Mouse (Mus musculus): ENCODE data around the gene Ugt1a9. TPM values are rescaled to one million over a fixed set of nuclear protein-coding genes. Genes with fewer than 3 reads are reported as not detected.
A peak's percentile ranks its signal among the peaks of the same experiment; 100 is the strongest.

Ugt1a9 gene
- polyA plus RNA-seq, 1 experiment from 2014 or later, result 9.3 TPM

- no peaks in the 10 kb centered on the region for H3K27me3 ChIP-seq (ENCODE audit: insufficient read depth, low read length)
- no peak overlapping the region for H3K27ac ChIP-seq
- no peaks in the 10 kb centered on the region for H3K36me3 ChIP-seq (ENCODE audit: insufficient read depth, low read length)
- peaks cover 73% of the 10 kb centered on the region for H3K9me3 ChIP-seq (replicated peaks; ENCODE audit: low read length)
- H3K9ac ChIP-seq (ENCODE audit: low read depth, low read length), result no peak overlapping the region
- H3K4me3 ChIP-seq (replicated peaks; ENCODE audit: low read depth, low read length), result no peak overlapping the region
- H3K4me2 ChIP-seq (ENCODE audit: low read length), result no peak overlapping the region
- DNase-seq (ENCODE audit: low spot score) (no peak), ATAC-seq (replicated peaks; ENCODE audit: low FRiP score, low read depth) (0 out of 2 replicates have a peak, but pooled peaks have one; percentile 0)
- WGBS, result 72% methylated on average over 5 of the region's 5 CpGs
- no peaks in the 10 kb centered on the region for H3K4me1 ChIP-seq (replicated peaks; ENCODE audit: insufficient read depth, low read length)
- TF ChIP-seq CTCF (IDR thresholded peaks at IDR 0.05; ENCODE audit: low read depth), result no peak
These were observed 166.7 kb downstream of the Ugt1a9 start for GRCm38 (mm10) chr1:88237311-88237710.

- Histone ChIP-seq H3K4me1 (replicated peaks; ENCODE audit: insufficient read depth, low read length) (no peaks in the 10 kb centered on the region), H3K9me3 (replicated peaks; ENCODE audit: low read length) (peaks cover 65% of the 10 kb centered on the region), H3K27me3 (ENCODE audit: insufficient read depth, low read length) (no peaks in the 10 kb centered on the region), H3K27ac (no peak overlapping the region), H3K4me2 (ENCODE audit: low read length) (no peak overlapping the region), H3K4me3 (replicated peaks; ENCODE audit: low read depth, low read length) (no peak overlapping the region), H3K36me3 (ENCODE audit: insufficient read depth, low read length) (no peaks in the 10 kb centered on the region), H3K9ac (ENCODE audit: low read depth, low read length) (no peak overlapping the region)
- no peak for TF ChIP-seq CTCF (IDR thresholded peaks at IDR 0.05; ENCODE audit: low read depth)
- DNase-seq (ENCODE audit: low spot score) (no peak), ATAC-seq (replicated peaks; ENCODE audit: low FRiP score, low read depth) (no peak)
- 70% methylated on average over 6 of the region's 6 CpGs for WGBS
These were observed 168.2 kb downstream of the Ugt1a9 start for GRCm38 (mm10) chr1:88238771-88239170.

GRCm38 (mm10) chr1:88240072-88240471 is 169.5 kb downstream of the Ugt1a9 start:
- Histone ChIP-seq H3K4me1 (replicated peaks; ENCODE audit: insufficient read depth, low read length) (no peaks in the 10 kb centered on the region), H3K36me3 (ENCODE audit: insufficient read depth, low read length) (no peaks in the 10 kb centered on the region), H3K4me2 (ENCODE audit: low read length) (no peak overlapping the region), H3K27me3 (ENCODE audit: insufficient read depth, low read length) (no peaks in the 10 kb centered on the region), H3K27ac (no peak overlapping the region), H3K9ac (ENCODE audit: low read depth, low read length) (no peak overlapping the region), H3K9me3 (replicated peaks; ENCODE audit: low read length) (peaks cover 55% of the 10 kb centered on the region), H3K4me3 (replicated peaks; ENCODE audit: low read depth, low read length) (no peak overlapping the region)
- TF ChIP-seq CTCF (IDR thresholded peaks at IDR 0.05; ENCODE audit: low read depth), result no peak
- ATAC-seq (replicated peaks; ENCODE audit: low FRiP score, low read depth), result no peak
- 69% methylated on average over 5 of the region's 5 CpGs for WGBS
- no peak for DNase-seq (ENCODE audit: low spot score)

GRCm38 (mm10) chr1:88240579-88240978 is 170.0 kb downstream of the Ugt1a9 start:
- Histone ChIP-seq H3K4me1 (replicated peaks; ENCODE audit: insufficient read depth, low read length) (no peaks in the 10 kb centered on the region), H3K4me3 (replicated peaks; ENCODE audit: low read depth, low read length) (no peak overlapping the region), H3K9ac (ENCODE audit: low read depth, low read length) (no peak overlapping the region), H3K4me2 (ENCODE audit: low read length) (no peak overlapping the region), H3K36me3 (ENCODE audit: insufficient read depth, low read length) (no peaks in the 10 kb centered on the region), H3K9me3 (replicated peaks; ENCODE audit: low read length) (peaks cover 55% of the 10 kb centered on the region), H3K27ac (no peak overlapping the region), H3K27me3 (ENCODE audit: insufficient read depth, low read length) (no peaks in the 10 kb centered on the region)
- no peak for ATAC-seq (replicated peaks; ENCODE audit: low FRiP score, low read depth)
- no peak for TF ChIP-seq CTCF (IDR thresholded peaks at IDR 0.05; ENCODE audit: low read depth)
- DNase-seq (ENCODE audit: low spot score), result no peak
- 71% methylated on average over 4 of the region's 4 CpGs for WGBS

- Histone ChIP-seq H3K4me3 (replicated peaks; ENCODE audit: low read depth, low read length) (no peak overlapping the region), H3K36me3 (ENCODE audit: insufficient read depth, low read length) (no peaks in the 10 kb centered on the region), H3K27ac (no peak overlapping the region), H3K4me1 (replicated peaks; ENCODE audit: insufficient read depth, low read length) (no peaks in the 10 kb centered on the region), H3K4me2 (ENCODE audit: low read length) (no peak overlapping the region), H3K27me3 (ENCODE audit: insufficient read depth, low read length) (no peaks in the 10 kb centered on the region), H3K9me3 (replicated peaks; ENCODE audit: low read length) (peaks cover 48% of the 10 kb centered on the region), H3K9ac (ENCODE audit: low read depth, low read length) (no peak overlapping the region)
- no peak for TF ChIP-seq CTCF (IDR thresholded peaks at IDR 0.05; ENCODE audit: low read depth)
- WGBS, result 64% methylated on average over 5 of the region's 5 CpGs
- ATAC-seq (replicated peaks; ENCODE audit: low FRiP score, low read depth) (no peak), DNase-seq (ENCODE audit: low spot score) (no peak)
These were observed 173.3 kb downstream of the Ugt1a9 start for GRCm38 (mm10) chr1:88243861-88244260.

GRCm38 (mm10) chr1:88245881-88246280 is 175.3 kb downstream of the Ugt1a9 start:
- no peaks in the 10 kb centered on the region for H3K4me1 ChIP-seq (replicated peaks; ENCODE audit: insufficient read depth, low read length)
- H3K4me3 ChIP-seq (replicated peaks; ENCODE audit: low read depth, low read length), result no peak overlapping the region
- ATAC-seq (replicated peaks; ENCODE audit: low FRiP score, low read depth) (no peak), DNase-seq (ENCODE audit: low spot score) (no peak)
- H3K9ac ChIP-seq (ENCODE audit: low read depth, low read length), result no peak overlapping the region
- H3K9me3 ChIP-seq (replicated peaks; ENCODE audit: low read length), result peaks cover 43% of the 10 kb centered on the region
- 80% methylated on average over 6 of the region's 6 CpGs for WGBS
- no peak for TF ChIP-seq CTCF (IDR thresholded peaks at IDR 0.05; ENCODE audit: low read depth)
- no peak overlapping the region for H3K4me2 ChIP-seq (ENCODE audit: low read length)
- no peak overlapping the region for H3K27ac ChIP-seq
- no peaks in the 10 kb centered on the region for H3K27me3 ChIP-seq (ENCODE audit: insufficient read depth, low read length)
- no peaks in the 10 kb centered on the region for H3K36me3 ChIP-seq (ENCODE audit: insufficient read depth, low read length)

- Histone ChIP-seq H3K9me3 (replicated peaks; ENCODE audit: low read length) (peaks cover 43% of the 10 kb centered on the region), H3K9ac (ENCODE audit: low read depth, low read length) (no peak overlapping the region), H3K27me3 (ENCODE audit: insufficient read depth, low read length) (no peaks in the 10 kb centered on the region), H3K4me1 (replicated peaks; ENCODE audit: insufficient read depth, low read length) (no peaks in the 10 kb centered on the region), H3K36me3 (ENCODE audit: insufficient read depth, low read length) (no peaks in the 10 kb centered on the region), H3K4me2 (ENCODE audit: low read length) (no peak overlapping the region), H3K4me3 (replicated peaks; ENCODE audit: low read depth, low read length) (no peak overlapping the region), H3K27ac (no peak overlapping the region)
- ATAC-seq (replicated peaks; ENCODE audit: low FRiP score, low read depth) (no peak), DNase-seq (ENCODE audit: low spot score) (no peak)
- WGBS, result 50% methylated on average over 6 of the region's 6 CpGs
- TF ChIP-seq CTCF (IDR thresholded peaks at IDR 0.05; ENCODE audit: low read depth), result no peak
These were observed 175.8 kb downstream of the Ugt1a9 start for GRCm38 (mm10) chr1:88246386-88246785.

All from kidney, postnatal 0 days (tissue).